Mouse (Mus musculus): ENCODE data around the gene Teddm2. TPM values are rescaled to one million over a fixed set of nuclear protein-coding genes. Genes with fewer than 3 reads are reported as not detected.
A peak's percentile ranks its signal among the peaks of the same experiment; 100 is the strongest.
"Not testable (repeated sequence)": the region's sequence is repeated elsewhere in the genome, so short reads cannot be mapped to it uniquely, and the experiment has no call there.

The Teddm2 gene
- total and polyA plus RNA-seq, 2 experiments from 2014 or later: 0.33 TPM; not detected in 1

- 40% methylated on average over 8 of the region's 8 CpGs for WGBS
- Histone ChIP-seq H3K27me3 (ENCODE audit: control insufficient read depth, insufficient read depth, low read length) (0 out of 2 replicates have a peak, but pooled peaks cover 4% of the 10 kb centered on the region), H3K4me2 (ENCODE audit: low read depth, low read length) (no peak overlapping the region), H3K9ac (replicated peaks; ENCODE audit: low read depth, low read length) (no peak overlapping the region), H3K4me3 (ENCODE audit: low read depth, low read length) (no peak overlapping the region), H3K9me3 (replicated peaks; ENCODE audit: control insufficient read depth, low read length) (no peaks in the 10 kb centered on the region), H3K36me3 (replicated peaks; ENCODE audit: control insufficient read depth, insufficient read depth, low read length) (no peaks in the 10 kb centered on the region), H3K4me1 (ENCODE audit: control insufficient read depth, insufficient read depth) (no peaks in the 10 kb centered on the region), H3K27ac (ENCODE audit: low read depth) (no peak overlapping the region)
- no peak for ATAC-seq (ENCODE audit: insufficient read depth, low read depth)
- peak; percentile 19 for DNase-seq (ENCODE audit: low spot score)
- TF ChIP-seq CTCF (IDR thresholded peaks at IDR 0.05; ENCODE audit: low read depth): no peak
- peak; percentile 29; the same call in 1 of the 2 replicates for TF ChIP-seq EP300 (IDR thresholded peaks at IDR 0.05; ENCODE audit: low read depth)
Measured at GRCm38 (mm10) chr1:153894201-153894893, 5.7 kb downstream of the Teddm2 start.

GRCm38 (mm10) chr1:153893746-153894145, 6.3 kb downstream of the Teddm2 start:
- ATAC-seq (ENCODE audit: insufficient read depth, low read depth) (no peak), DNase-seq (ENCODE audit: low spot score) (no peak)
- TF ChIP-seq EP300 (IDR thresholded peaks at IDR 0.05; ENCODE audit: low read depth) (no peak), CTCF (IDR thresholded peaks at IDR 0.05; ENCODE audit: low read depth) (no peak)
- 0 out of 2 replicates have a peak, but pooled peaks cover 4% of the 10 kb centered on the region for H3K27me3 ChIP-seq (ENCODE audit: control insufficient read depth, insufficient read depth, low read length)
- H3K4me1 ChIP-seq (ENCODE audit: control insufficient read depth, insufficient read depth): no peaks in the 10 kb centered on the region
- H3K36me3 ChIP-seq (replicated peaks; ENCODE audit: control insufficient read depth, insufficient read depth, low read length): no peaks in the 10 kb centered on the region
- H3K9ac ChIP-seq (replicated peaks; ENCODE audit: low read depth, low read length): no peak overlapping the region
- no peak overlapping the region for H3K27ac ChIP-seq (ENCODE audit: low read depth)
- no peak overlapping the region for H3K4me2 ChIP-seq (ENCODE audit: low read depth, low read length)
- H3K9me3 ChIP-seq (replicated peaks; ENCODE audit: control insufficient read depth, low read length): no peaks in the 10 kb centered on the region
- 45% methylated on average over 2 of the region's 2 CpGs for WGBS
- H3K4me3 ChIP-seq (ENCODE audit: low read depth, low read length): no peak overlapping the region

- H3K4me2 ChIP-seq (ENCODE audit: low read depth, low read length): no peak within 1 kb of the TSS
- H3K4me3 ChIP-seq (ENCODE audit: low read depth, low read length): no peak within 1 kb of the TSS
- DNase-seq (ENCODE audit: low spot score) (no peak), ATAC-seq (ENCODE audit: insufficient read depth, low read depth) (no peak)
- H3K9me3 ChIP-seq (replicated peaks; ENCODE audit: control insufficient read depth, low read length): no peaks in the 10 kb centered on the region
- 42% methylated on average over 4 of the region's 4 CpGs for WGBS
- TF ChIP-seq EP300 (IDR thresholded peaks at IDR 0.05; ENCODE audit: low read depth) (no peak), CTCF (IDR thresholded peaks at IDR 0.05; ENCODE audit: low read depth) (no peak)
- H3K9ac ChIP-seq (replicated peaks; ENCODE audit: low read depth, low read length): no peak within 1 kb of the TSS
- 0 out of 2 replicates have a peak, but pooled peaks cover 4% of the 10 kb centered on the region for H3K27me3 ChIP-seq (ENCODE audit: control insufficient read depth, insufficient read depth, low read length)
- H3K36me3 ChIP-seq (replicated peaks; ENCODE audit: control insufficient read depth, insufficient read depth, low read length): no peaks in the 10 kb centered on the region
- no peaks in the 10 kb centered on the region for H3K4me1 ChIP-seq (ENCODE audit: control insufficient read depth, insufficient read depth)
- H3K27ac ChIP-seq (ENCODE audit: low read depth): no peak within 1 kb of the TSS
Measured at GRCm38 (mm10) chr1:153891442-153891841, 8.6 kb downstream of the Teddm2 start, which contains the start of gene Teddm1a. Gene Teddm1a (plus strand): TSS chr1:153891742.

GRCm38 (mm10) chr1:153890121-153890520, 9.9 kb downstream of the Teddm2 start:
- H3K4me1 ChIP-seq (ENCODE audit: control insufficient read depth, insufficient read depth): no peaks in the 10 kb centered on the region
- 92% methylated on average over 10 of the region's 10 CpGs for WGBS
- no peak overlapping the region for H3K9ac ChIP-seq (replicated peaks; ENCODE audit: low read depth, low read length)
- ATAC-seq (ENCODE audit: insufficient read depth, low read depth): no peak
- no peaks in the 10 kb centered on the region for H3K9me3 ChIP-seq (replicated peaks; ENCODE audit: control insufficient read depth, low read length)
- no peaks in the 10 kb centered on the region for H3K36me3 ChIP-seq (replicated peaks; ENCODE audit: control insufficient read depth, insufficient read depth, low read length)
- H3K27ac ChIP-seq (ENCODE audit: low read depth): no peak overlapping the region
- H3K27me3 ChIP-seq (ENCODE audit: control insufficient read depth, insufficient read depth, low read length): 0 out of 2 replicates have a peak, but pooled peaks cover 4% of the 10 kb centered on the region
- no peak for TF ChIP-seq CTCF (IDR thresholded peaks at IDR 0.05; ENCODE audit: low read depth)
- TF ChIP-seq EP300 (IDR thresholded peaks at IDR 0.05; ENCODE audit: low read depth): no peak
- H3K4me3 ChIP-seq (ENCODE audit: low read depth, low read length): no peak overlapping the region
- no peak overlapping the region for H3K4me2 ChIP-seq (ENCODE audit: low read depth, low read length)
- no peak for DNase-seq (ENCODE audit: low spot score)

- Histone ChIP-seq H3K36me3 (replicated peaks; ENCODE audit: control insufficient read depth, insufficient read depth, low read length) (no peaks in the 10 kb centered on the region), H3K27ac (ENCODE audit: low read depth) (no peak overlapping the region), H3K4me2 (ENCODE audit: low read depth, low read length) (no peak overlapping the region), H3K4me1 (ENCODE audit: control insufficient read depth, insufficient read depth) (no peaks in the 10 kb centered on the region), H3K9me3 (replicated peaks; ENCODE audit: control insufficient read depth, low read length) (no peaks in the 10 kb centered on the region), H3K27me3 (ENCODE audit: control insufficient read depth, insufficient read depth, low read length) (no peaks in the 10 kb centered on the region), H3K4me3 (ENCODE audit: low read depth, low read length) (no peak overlapping the region), H3K9ac (replicated peaks; ENCODE audit: low read depth, low read length) (no peak overlapping the region)
- WGBS: 31% methylated on average over 17 of the region's 17 CpGs
- DNase-seq (ENCODE audit: low spot score) (no peak), ATAC-seq (ENCODE audit: insufficient read depth, low read depth) (no peak)
- TF ChIP-seq CTCF (IDR thresholded peaks at IDR 0.05; ENCODE audit: low read depth) (no peak), EP300 (IDR thresholded peaks at IDR 0.05; ENCODE audit: low read depth) (no peak)
Measured at GRCm38 (mm10) chr1:153886024-153886633, 13.9 kb downstream of the Teddm2 start.

- H3K27me3 ChIP-seq (ENCODE audit: control insufficient read depth, insufficient read depth, low read length); H3K4me1 ChIP-seq (ENCODE audit: control insufficient read depth, insufficient read depth); H3K36me3 ChIP-seq (replicated peaks; ENCODE audit: control insufficient read depth, insufficient read depth, low read length); H3K4me3 ChIP-seq (ENCODE audit: low read depth, low read length); ATAC-seq (ENCODE audit: insufficient read depth, low read depth); DNase-seq (ENCODE audit: low spot score); H3K4me2 ChIP-seq (ENCODE audit: low read depth, low read length); H3K9ac ChIP-seq (replicated peaks; ENCODE audit: low read depth, low read length); H3K9me3 ChIP-seq (replicated peaks; ENCODE audit: control insufficient read depth, low read length); H3K27ac ChIP-seq (ENCODE audit: low read depth): not testable (repeated sequence)
- 93% methylated on average over 17 of the region's 17 CpGs for WGBS
Measured at GRCm38 (mm10) chr1:153880391-153880790, 19.6 kb downstream of the Teddm2 start.

Measured in heart, postnatal 0 days (tissue).